ENCODE assay signal across 8 mouse cellular contexts in the genomic region with DNA sequence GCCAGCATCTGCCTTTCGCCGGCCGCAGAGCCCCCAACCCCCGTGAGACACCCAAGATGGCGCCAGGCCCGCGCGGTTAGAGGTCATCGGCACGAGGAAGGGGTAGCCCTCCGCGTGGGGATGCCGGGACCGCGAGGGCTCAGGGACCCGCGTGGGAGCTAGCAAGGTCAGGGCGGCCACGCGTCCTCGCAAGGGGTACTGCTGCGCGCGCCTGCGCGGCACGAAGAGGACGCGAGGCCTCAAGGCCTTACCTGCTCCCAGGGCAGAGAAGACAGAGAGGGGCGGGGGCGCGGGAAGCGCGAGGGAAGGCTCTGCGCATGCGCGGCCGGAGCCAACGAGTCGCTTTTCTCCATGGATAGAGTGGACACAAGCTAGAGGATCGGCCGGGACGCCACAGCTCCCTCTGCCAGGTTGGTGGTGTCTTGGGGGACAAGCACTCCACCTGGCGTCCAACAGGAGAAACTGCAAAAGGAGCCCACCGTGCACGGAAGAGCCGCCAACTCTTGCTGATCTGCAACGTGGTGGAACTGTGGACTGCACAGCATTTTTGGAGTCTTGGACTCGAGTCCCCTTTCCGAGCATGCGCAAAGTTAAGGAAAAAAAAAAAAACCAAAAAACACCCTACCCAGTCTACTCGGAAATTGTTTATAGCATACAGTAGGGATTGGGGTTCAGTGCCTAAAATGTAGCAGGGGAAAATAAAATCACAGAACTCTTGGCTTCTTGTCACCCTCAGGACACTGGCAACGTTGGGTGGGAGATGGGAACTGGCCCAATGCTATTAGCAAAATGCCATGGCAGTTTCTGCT. TPM values are rescaled to one million over a fixed set of nuclear protein-coding genes. Genes with fewer than 3 reads are reported as not detected.
DNase-seq lines count a peak whose midpoint lies in the region; ATAC-seq lines count a peak whose summit lies in the region.

No protein-coding gene starts in this region.

- peak; percentile 99 for DNase-seq in ZHBTc4 (ENCODE audit: low read depth, low spot score)
- DNase-seq in gastrocnemius, adult 8-10 months (ENCODE audit: low spot score in 2 of 2): peak; percentile 95 to 96
- DNase-seq in induced T-regulatory cell, adult 2 months (ENCODE audit: low read depth): peak; percentile 99
- peak; percentile 96 to 98 for DNase-seq in left cerebral cortex, adult 9 months (ENCODE audit: low spot score in 2 of 2)
- DNase-seq in right cerebral cortex, postnatal 14 days: peak; percentile 97
- DNase-seq in urinary bladder, postnatal 36 days (ENCODE audit: low spot score in 2 of 2): peak; percentile 96 to 97

- peak; percentile 99 for ATAC-seq in common myeloid progenitor, adult 5-6 weeks (replicated peaks; ENCODE audit: low read depth, poor library complexity, severe bottlenecking)
- ATAC-seq in megakaryocyte progenitor cell, adult 5-6 weeks (replicated peaks; ENCODE audit: poor library complexity): peak; percentile 97

RNA-seq across cellular contexts. Expression of gene Atp5g2, which starts 1.2 kb away (rescaled TPM):
- total RNA-seq in common myeloid progenitor, adult 5-6 weeks (2017): 24.4 and 33.1 TPM in 2 replicates
- 10 to 100 TPM; 12.4 to 33.5 (median 21.7) TPM for total RNA-seq in gastrocnemius, adult 8-10 months (2022)
- 58.2 and 76.2 TPM in 2 replicates for total RNA-seq in megakaryocyte progenitor cell, adult 5-6 weeks (2015)
- total RNA-seq in megakaryocyte progenitor cell, adult 5-6 weeks (2017): 57.1 and 73.8 TPM in 2 replicates

RNA-seq across cellular contexts. Expression of gene Atf7, which starts 45.7 kb away (rescaled TPM):
- 35.6 and 70.9 TPM in 2 replicates for total RNA-seq in common myeloid progenitor, adult 5-6 weeks (2017)
- total RNA-seq in gastrocnemius, adult 8-10 months (2022): 10 to 100 TPM; 42.4 to 57.5 (median 51.7) TPM
- total RNA-seq in megakaryocyte progenitor cell, adult 5-6 weeks (2015): 149 and 164 TPM in 2 replicates
- total RNA-seq in megakaryocyte progenitor cell, adult 5-6 weeks (2017): 35.3 and 55.5 TPM in 2 replicates

RNA-seq across cellular contexts. Expression of gene Gm28047, which starts 46.1 kb away (rescaled TPM):
- not detected in 2 replicates for total RNA-seq in common myeloid progenitor, adult 5-6 weeks (2017)
- total RNA-seq in gastrocnemius, adult 8-10 months (2022): 1 to 10 TPM in 3 of 4 experiments, not detected in 1; 1.1 to 1.8 (median 1.8) TPM
- 0.78 TPM in 1 of 2 replicates, not detected in the other for total RNA-seq in megakaryocyte progenitor cell, adult 5-6 weeks (2015)
- total RNA-seq in megakaryocyte progenitor cell, adult 5-6 weeks (2017): not detected in 2 replicates

RNA-seq across cellular contexts. Expression of gene Calcoco1, which starts 51.0 kb away (rescaled TPM):
- total RNA-seq in common myeloid progenitor, adult 5-6 weeks (2017): 21.2 and 23.2 TPM in 2 replicates
- 10 to 100 TPM; 65.5 to 80.9 (median 72.9) TPM for total RNA-seq in gastrocnemius, adult 8-10 months (2022)
- 12.0 and 16.8 TPM in 2 replicates for total RNA-seq in megakaryocyte progenitor cell, adult 5-6 weeks (2015)
- total RNA-seq in megakaryocyte progenitor cell, adult 5-6 weeks (2017): 9.2 and 10.8 TPM in 2 replicates

Comparison
In these comparisons a context has a peak if more than half of its experiments do, and no peak if none do; other contexts are left out.
1. Peak in every context shown above with its lines: DNase-seq and ATAC-seq.